Mouse (Mus musculus): ENCODE measurements around the gene Homez. TPM values are rescaled to one million over a fixed set of nuclear protein-coding genes. Genes with fewer than 3 reads are reported as not detected.
A peak's percentile ranks its signal among the peaks of the same experiment; 100 is the strongest.

Gene Homez
- polyA plus RNA-seq, 1 experiment = 94.0 TPM

DNA sequence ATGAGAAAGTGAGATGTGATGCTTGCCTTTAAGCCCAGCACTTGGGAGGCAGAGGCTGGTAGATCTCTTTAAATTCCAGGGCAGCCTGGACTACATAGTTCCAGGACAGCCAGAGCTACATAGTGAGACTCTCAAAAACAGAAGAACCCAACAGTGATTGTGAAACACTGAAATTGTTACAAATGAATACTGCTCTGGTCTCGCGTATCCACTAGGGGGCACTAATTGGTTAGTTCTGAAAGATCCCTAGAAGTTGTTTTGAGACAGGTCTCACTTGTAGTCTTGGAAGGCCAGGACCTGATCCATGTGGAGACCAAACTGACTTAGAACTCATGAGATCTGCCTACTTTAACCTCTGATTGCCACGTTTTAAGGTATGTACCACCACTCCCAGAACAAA is 29.6 kb upstream of the Homez start:
- Histone ChIP-seq H3K36me3 (ENCODE audit: control insufficient read depth, insufficient read depth, low read length) (peaks cover 5% of the 10 kb centered on the region), H3K27ac (ENCODE audit: control insufficient read depth, insufficient read depth, low read depth, low read length) (no peak overlapping the region), H3K4me1 (ENCODE audit: control insufficient read depth, insufficient read depth, low read length) (peaks cover 6% of the 10 kb centered on the region), H3K27me3 (ENCODE audit: control insufficient read depth, insufficient read depth, low read length) (no peaks in the 10 kb centered on the region), H3K4me3 (ENCODE audit: control insufficient read depth, low read depth, low read length) (no peak overlapping the region)
- TF ChIP-seq CTCF (IDR thresholded peaks at IDR 0.05; ENCODE audit: control insufficient read depth, insufficient read depth, insufficient replicate concordance, low read depth, low read length) (no peak), POLR2A (IDR thresholded peaks at IDR 0.05; ENCODE audit: control insufficient read depth, low read depth, low read length) (no peak)

DNA sequence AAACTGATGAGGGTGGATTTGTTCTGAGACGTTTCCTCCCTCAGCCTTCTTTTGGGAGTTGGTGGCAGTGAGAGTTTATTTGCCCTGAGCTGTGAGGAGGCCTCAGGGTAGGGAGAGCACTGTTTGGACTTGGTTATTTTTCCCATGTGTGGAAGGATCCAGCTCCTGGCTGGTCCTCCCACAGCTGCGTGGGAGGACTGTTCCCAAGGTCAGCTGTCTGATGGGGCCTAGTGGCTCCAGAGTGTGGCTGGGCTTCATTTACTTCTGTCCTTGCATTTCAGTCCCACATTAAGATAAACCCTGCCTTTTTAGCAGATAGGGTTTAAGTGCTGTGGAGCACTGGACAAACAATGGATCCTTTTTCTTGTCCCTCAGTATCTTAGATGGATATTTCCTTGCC is 26.7 kb upstream of the Homez start:
- peaks cover 6% of the 10 kb centered on the region for H3K4me1 ChIP-seq (ENCODE audit: control insufficient read depth, insufficient read depth, low read length)

DNA sequence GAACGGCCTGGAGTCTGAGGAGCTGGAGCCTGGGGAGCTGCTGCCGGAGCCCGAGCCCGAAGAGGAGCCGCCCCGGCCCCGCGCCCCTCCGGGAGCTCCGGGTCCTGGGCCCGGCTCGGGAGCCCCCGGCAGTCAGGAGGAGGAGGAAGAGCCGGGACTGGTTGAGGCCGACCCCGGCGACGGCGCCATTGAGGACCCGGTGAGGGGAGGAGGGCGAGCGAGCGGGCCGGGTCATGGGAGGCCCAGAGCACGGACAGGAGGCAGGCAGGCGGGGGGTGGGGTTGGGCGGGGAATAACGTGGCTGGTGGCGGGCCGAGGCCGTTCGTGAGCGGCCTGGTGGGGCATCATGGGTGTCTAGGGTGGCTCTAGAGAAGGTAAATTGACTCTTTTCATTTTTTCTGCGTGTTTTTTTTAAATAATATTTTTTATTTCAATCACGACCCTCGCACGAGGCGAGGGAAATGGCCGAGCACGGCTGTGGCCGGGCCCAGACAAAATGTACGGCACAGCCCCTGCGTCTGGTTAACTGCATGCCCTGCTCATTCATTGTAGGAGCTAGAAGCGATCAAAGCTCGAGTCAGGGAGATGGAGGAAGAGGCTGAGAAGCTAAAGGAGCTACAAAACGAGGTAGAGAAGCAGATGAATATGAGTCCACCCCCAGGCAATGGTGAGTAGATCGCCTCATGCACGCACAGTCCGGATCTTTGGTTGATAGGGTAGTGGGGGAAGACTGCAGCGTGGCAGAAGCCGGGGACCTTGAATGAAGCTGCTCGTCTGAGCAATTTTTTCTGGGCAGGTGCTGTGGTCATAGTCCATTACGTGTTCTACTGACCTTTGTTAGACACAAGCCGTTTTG is 23.8 kb upstream of the Homez start:
- H3K4me1 ChIP-seq (ENCODE audit: control insufficient read depth, insufficient read depth, low read length) = peaks cover 6% of the 10 kb centered on the region

More for the DNA sequence above, 26.7 kb upstream of the Homez start:
- Histone ChIP-seq H3K4me3 (ENCODE audit: control insufficient read depth, low read depth, low read length) (peak overlapping the region; percentile 50), H3K36me3 (ENCODE audit: control insufficient read depth, insufficient read depth, low read length) (peaks cover 5% of the 10 kb centered on the region), H3K27me3 (ENCODE audit: control insufficient read depth, insufficient read depth, low read length) (no peaks in the 10 kb centered on the region), H3K27ac (ENCODE audit: control insufficient read depth, insufficient read depth, low read depth, low read length) (peak overlapping the region; percentile 85)
- TF ChIP-seq CTCF (IDR thresholded peaks at IDR 0.05; ENCODE audit: control insufficient read depth, insufficient read depth, insufficient replicate concordance, low read depth, low read length) = no peak
- no peak for TF ChIP-seq POLR2A (IDR thresholded peaks at IDR 0.05; ENCODE audit: control insufficient read depth, low read depth, low read length)

DNA sequence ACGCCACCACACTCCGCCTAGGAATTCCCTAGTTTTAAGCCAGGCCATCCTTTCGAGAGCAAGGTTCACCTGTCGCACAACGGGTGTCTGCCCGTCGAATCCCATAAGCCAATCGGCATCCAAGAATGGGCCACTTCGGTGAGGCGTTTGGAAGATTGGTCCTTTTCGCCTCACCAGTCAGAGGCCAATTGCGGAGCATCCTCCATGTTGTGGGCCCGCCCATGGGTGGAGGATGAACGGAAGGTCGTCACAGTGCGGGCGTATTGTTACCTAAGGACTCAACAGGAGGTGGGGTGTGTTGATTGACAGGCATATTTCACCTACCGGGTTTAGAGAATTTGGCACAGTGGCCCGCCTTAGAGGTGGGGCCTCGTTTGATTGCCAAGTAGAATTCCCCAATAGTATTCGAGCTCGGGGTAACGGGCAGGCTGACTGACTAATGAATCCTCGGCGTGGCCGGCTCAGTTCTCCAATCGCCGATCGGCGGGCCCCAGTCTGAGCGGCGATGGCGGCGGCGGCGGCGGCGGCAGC is 23.0 kb upstream of the Homez start:
- TF ChIP-seq CTCF (IDR thresholded peaks at IDR 0.05; ENCODE audit: control insufficient read depth, insufficient read depth, insufficient replicate concordance, low read depth, low read length) (0 out of 2 replicates have a peak, but pooled peaks have one; percentile 26), POLR2A (IDR thresholded peaks at IDR 0.05; ENCODE audit: control insufficient read depth, low read depth, low read length) (peak; percentile 97)
- H3K4me3 ChIP-seq (ENCODE audit: control insufficient read depth, low read depth, low read length) = peak overlapping the region; percentile 99
- peak overlapping the region; percentile 99 for H3K27ac ChIP-seq (ENCODE audit: control insufficient read depth, insufficient read depth, low read depth, low read length)
- H3K36me3 ChIP-seq (ENCODE audit: control insufficient read depth, insufficient read depth, low read length) = peaks cover 5% of the 10 kb centered on the region
- H3K27me3 ChIP-seq (ENCODE audit: control insufficient read depth, insufficient read depth, low read length) = no peaks in the 10 kb centered on the region
- peaks cover 6% of the 10 kb centered on the region for H3K4me1 ChIP-seq (ENCODE audit: control insufficient read depth, insufficient read depth, low read length)

More for the DNA sequence above, 23.8 kb upstream of the Homez start:
- H3K27me3 ChIP-seq (ENCODE audit: control insufficient read depth, insufficient read depth, low read length) = no peaks in the 10 kb centered on the region
- peaks cover 5% of the 10 kb centered on the region for H3K36me3 ChIP-seq (ENCODE audit: control insufficient read depth, insufficient read depth, low read length)
- H3K4me3 ChIP-seq (ENCODE audit: control insufficient read depth, low read depth, low read length) = peak overlapping the region; percentile 99
- no peak for TF ChIP-seq CTCF (IDR thresholded peaks at IDR 0.05; ENCODE audit: control insufficient read depth, insufficient read depth, insufficient replicate concordance, low read depth, low read length)
- peak; percentile 60; the same call in 1 of the 2 replicates for TF ChIP-seq POLR2A (IDR thresholded peaks at IDR 0.05; ENCODE audit: control insufficient read depth, low read depth, low read length)
- H3K27ac ChIP-seq (ENCODE audit: control insufficient read depth, insufficient read depth, low read depth, low read length) = peak overlapping the region; percentile 95

DNA sequence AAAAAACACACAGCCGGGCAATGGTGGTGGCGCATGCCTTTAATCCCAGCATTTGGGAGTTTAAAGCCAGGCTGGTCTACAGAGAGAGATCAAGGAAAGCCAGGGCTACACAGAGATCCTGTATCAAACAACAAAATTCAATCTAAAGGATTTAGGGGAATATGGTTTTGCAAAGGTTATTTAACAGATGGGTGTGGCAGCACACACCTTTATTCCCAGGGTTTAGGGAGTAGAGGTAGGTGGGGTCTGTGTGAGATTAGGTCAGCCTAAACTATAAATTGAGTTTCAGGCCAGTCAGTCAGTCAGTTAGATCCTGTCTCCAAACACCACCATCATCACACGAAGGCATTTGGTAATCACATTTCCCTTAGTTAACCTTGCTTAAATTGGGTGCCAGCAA is 21.4 kb upstream of the Homez start, which contains the start of gene Pabpn1:
Gene Pabpn1, plus strand, starts transcription at position 301 of the 400 bp plus-strand sequence.
- TF ChIP-seq POLR2A (IDR thresholded peaks at IDR 0.05; ENCODE audit: control insufficient read depth, low read depth, low read length) = no peak
- TF ChIP-seq CTCF (IDR thresholded peaks at IDR 0.05; ENCODE audit: control insufficient read depth, insufficient read depth, insufficient replicate concordance, low read depth, low read length) = no peak
- no peaks in the 10 kb centered on the region for H3K27me3 ChIP-seq (ENCODE audit: control insufficient read depth, insufficient read depth, low read length)

DNA sequence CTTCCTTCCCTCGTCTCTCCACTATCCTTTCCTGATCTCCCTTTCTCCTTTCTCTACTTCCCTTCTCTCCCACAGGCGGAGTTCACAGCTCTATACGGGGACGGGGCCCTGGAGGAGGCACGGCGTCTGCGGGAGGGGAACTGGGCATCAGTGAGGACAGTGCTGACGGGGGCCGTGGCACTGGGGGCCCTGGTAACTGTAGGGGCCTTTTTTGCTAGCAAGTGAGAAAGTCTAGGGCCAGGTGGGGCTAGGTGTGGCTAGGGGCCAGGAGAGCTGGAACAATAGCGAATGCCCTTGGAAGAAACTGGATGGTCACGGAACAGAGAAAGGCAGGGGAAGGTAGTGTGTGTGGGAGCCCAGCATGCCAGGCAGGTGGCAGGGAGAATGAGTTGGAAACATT is 14.5 kb upstream of the Homez start:
- peaks cover 5% of the 10 kb centered on the region for H3K4me1 ChIP-seq (ENCODE audit: control insufficient read depth, insufficient read depth, low read length)
- no peaks in the 10 kb centered on the region for H3K27me3 ChIP-seq (ENCODE audit: control insufficient read depth, insufficient read depth, low read length)
- peak overlapping the region; percentile 50 for H3K27ac ChIP-seq (ENCODE audit: control insufficient read depth, insufficient read depth, low read depth, low read length)
- TF ChIP-seq POLR2A (IDR thresholded peaks at IDR 0.05; ENCODE audit: control insufficient read depth, low read depth, low read length) = 0 out of 2 replicates have a peak, but pooled peaks have one; percentile 23
- no peak for TF ChIP-seq CTCF (IDR thresholded peaks at IDR 0.05; ENCODE audit: control insufficient read depth, insufficient read depth, insufficient replicate concordance, low read depth, low read length)
- no peak overlapping the region for H3K4me3 ChIP-seq (ENCODE audit: control insufficient read depth, low read depth, low read length)
- H3K36me3 ChIP-seq (ENCODE audit: control insufficient read depth, insufficient read depth, low read length) = no peaks in the 10 kb centered on the region

More for the DNA sequence above, 21.4 kb upstream of the Homez start, which contains the start of gene Pabpn1:
- Histone ChIP-seq H3K4me1 (ENCODE audit: control insufficient read depth, insufficient read depth, low read length) (peaks cover 2% of the 10 kb centered on the region), H3K27ac (ENCODE audit: control insufficient read depth, insufficient read depth, low read depth, low read length) (peak within 1 kb of the TSS; percentile 99), H3K4me3 (ENCODE audit: control insufficient read depth, low read depth, low read length) (peak within 1 kb of the TSS; percentile 99), H3K36me3 (ENCODE audit: control insufficient read depth, insufficient read depth, low read length) (peaks cover 3% of the 10 kb centered on the region; the same call in 1 of the 2 replicates)

All from testis, adult 2 months (tissue).